In genomic region chr5:143677363-143677762, GRCm38 (mm10) we compare ENCODE assay signal across 13 mouse cellular contexts.
"Had no signal": no experiment of that assay in that cellular context is flagged by ENCODE, and none has a peak within 500 bp of the region (broad histone marks: within the 10 kb centered on the region; RNA-seq: fewer than 3 reads in every experiment).

No protein-coding gene starts in this region.

- H3K4me3 ChIP-seq: limb, embryonic 15.5 days; liver, embryonic 13.5 days; midbrain, embryonic 13.5 days; neural tube, embryonic 15.5 days had no signal

- H3K27me3 ChIP-seq: limb, embryonic 15.5 days; liver, embryonic 13.5 days; midbrain, embryonic 13.5 days; neural tube, embryonic 15.5 days had no signal

- H3K27ac ChIP-seq: limb, embryonic 15.5 days; midbrain, embryonic 13.5 days; neural tube, embryonic 15.5 days had no signal

- H3K9ac ChIP-seq: limb, embryonic 15.5 days; midbrain, embryonic 13.5 days; neural tube, embryonic 15.5 days had no signal

- DNase-seq: kidney, postnatal 25 days; layer of hippocampus, adult 9-11 months; liver, embryonic 13.5 days; lung, adult 18-20 months; right cerebral cortex, postnatal 4 days; spleen, adult 18-20 months; thymus, adult 18-20 months; thymus, postnatal 14 days had no signal

- H3K9me3 ChIP-seq: limb, embryonic 15.5 days; liver, embryonic 13.5 days; midbrain, embryonic 13.5 days; neural tube, embryonic 15.5 days had no signal

- H3K4me1 ChIP-seq: midbrain, embryonic 13.5 days had no signal

- ATAC-seq: inflammation-experienced regulatory T-cells, adult 6 months; intestine, postnatal 0 days; midbrain, embryonic 13.5 days had no signal

- H3K36me3 ChIP-seq: limb, embryonic 15.5 days; liver, embryonic 13.5 days; midbrain, embryonic 13.5 days; neural tube, embryonic 15.5 days had no signal

- H3K4me2 ChIP-seq: limb, embryonic 15.5 days; liver, embryonic 13.5 days; midbrain, embryonic 13.5 days; neural tube, embryonic 15.5 days had no signal
